Mouse (Mus musculus) E14TG2a.4 (cell line): ENCODE measurements at regions not wholly inside any gene's neighbourhood (a gene's known extent, or its start where the extent isn't known, plus 50 kb on each side); places are given as distances from the start of the nearest gene placed in this dataset.

ENCODE experiments used
- CTCF ChIP-seq: conservative IDR thresholded peaks from 2 replicates; pipeline ENCODE4 v1.5.1; 2014; ENCODE audit warnings: low read length
- NANOG ChIP-seq: IDR thresholded peaks from 2 replicates; pipeline ENCODE4 v1.6.1; 2014; ENCODE audit warnings: borderline replicate concordance, low read length, mixed read lengths
- POU5F1 ChIP-seq: IDR thresholded peaks from 2 replicates; pipeline ENCODE4 v1.6.1; 2014; ENCODE audit warnings: low read length, borderline replicate concordance

GRCm38 (mm10) chr1:71979261-71979660 is 232.8 kb downstream of the Mreg start:
- no peak for TF ChIP-seq CTCF
- TF ChIP-seq NANOG: no peak
- no peak for TF ChIP-seq POU5F1
